Mouse (Mus musculus) MEL (cell line): Measurements from ENCODE around the gene 2210011C24Rik.

Experiments used
- CTCF ChIP-seq, 3 experiments: IDR thresholded peaks in 2 of 3; conservative IDR thresholded peaks in 1 of 3; 2 replicates each; pipeline ENCODE4 v1.5.1; 2011 to 2012; ENCODE audit warnings: low read length in 3 of 3, low read depth in 2 of 3, mild to moderate bottlenecking in 2 of 3, improper control_type of control experiment in 1 of 3, inconsistent platforms in 1 of 3, mixed read lengths in 1 of 3, moderate library complexity in 1 of 3; ENCODE audit not compliant: control insufficient read depth in 1 of 3, insufficient read depth in 1 of 3, poor library complexity in 1 of 3, severe bottlenecking in 1 of 3
- E2F4 ChIP-seq: IDR thresholded peaks from 2 replicates; pipeline ENCODE4 v1.6.1; 2011; ENCODE audit warnings: low read depth, low read length, improper control_type of control experiment, borderline replicate concordance
- EP300 ChIP-seq, 2 experiments: IDR thresholded peaks; 2 replicates each; pipeline ENCODE4 v1.6.1; 2011; ENCODE audit warnings: improper control_type of control experiment in 2 of 2, low read length in 2 of 2, low read depth in 1 of 2, mild to moderate bottlenecking in 1 of 2
- MYB ChIP-seq: IDR thresholded peaks from 2 replicates; pipeline ENCODE4 v1.6.1; 2011; ENCODE audit warnings: mild to moderate bottlenecking, low read depth, low read length, improper control_type of control experiment

- TF ChIP-seq CTCF (IDR thresholded peaks at IDR 0.05 in 2 of 3, conservative IDR thresholded peaks at IDR 0.05 in 1 of 3; ENCODE audit: control insufficient read depth in 1 of 3, insufficient read depth in 1 of 3, low read depth in 2 of 3, low read length in 3 of 3, poor library complexity in 1 of 3, severe bottlenecking in 1 of 3) (no peak), E2F4 (no peak), EP300 (IDR thresholded peaks at IDR 0.05; ENCODE audit: low read depth in 1 of 2, low read length in 2 of 2) (no peak), MYB (no peak)
Observed at GRCm38 (mm10) chr8:84019738-84020137, 7.8 kb upstream of the 2210011C24Rik start.
